Mouse (Mus musculus): ENCODE data around the gene Fam160a2. TPM values are rescaled to one million over a fixed set of nuclear protein-coding genes. Genes with fewer than 3 reads are reported as not detected.
A peak's percentile ranks its signal among the peaks of the same experiment; 100 is the strongest.
"Not testable (repeated sequence)": the region's sequence is repeated elsewhere in the genome, so short reads cannot be mapped to it uniquely, and the experiment has no call there.

The Fam160a2 gene
- polyA plus RNA-seq, 1 experiment from 2014 or later = 30.4 TPM

GRCm38 (mm10) chr7:105372912-105373311 is 26.9 kb downstream of the Fam160a2 start:
- ATAC-seq (ENCODE audit: low FRiP score) (no peak), DNase-seq (ENCODE audit: low spot score, missing footprints) (peak; percentile 56)
- H3K27ac ChIP-seq (ENCODE audit: low read depth, low read length) = no peak overlapping the region
- no peaks in the 10 kb centered on the region for H3K9me3 ChIP-seq (ENCODE audit: control insufficient read depth, low read length)
- 81% methylated on average over 1 of the region's 1 CpGs for WGBS
- no peak overlapping the region for H3K4me3 ChIP-seq (ENCODE audit: low read depth, low read length)
- peaks cover 5% of the 10 kb centered on the region; the same call in 1 of the 2 replicates for H3K36me3 ChIP-seq (ENCODE audit: control insufficient read depth, insufficient read depth, low read length)
- H3K4me1 ChIP-seq (ENCODE audit: control insufficient read depth, insufficient read depth, low read length) = no peaks in the 10 kb centered on the region
- H3K4me2 ChIP-seq = no peak overlapping the region
- no peak overlapping the region for H3K9ac ChIP-seq (ENCODE audit: low read length)
- no peaks in the 10 kb centered on the region for H3K27me3 ChIP-seq (ENCODE audit: control insufficient read depth, insufficient read depth, low read length)

GRCm38 (mm10) chr7:105368521-105368920 is 31.3 kb downstream of the Fam160a2 start:
- no peaks in the 10 kb centered on the region; the same call in 1 of the 2 replicates for H3K36me3 ChIP-seq (ENCODE audit: control insufficient read depth, insufficient read depth, low read length)
- no peaks in the 10 kb centered on the region for H3K9me3 ChIP-seq (ENCODE audit: control insufficient read depth, low read length)
- DNase-seq (ENCODE audit: low spot score, missing footprints) (peak; percentile 78), ATAC-seq (ENCODE audit: low FRiP score) (0 out of 2 replicates have a peak, but pooled peaks have one; percentile 27)
- no peak overlapping the region for H3K4me3 ChIP-seq (ENCODE audit: low read depth, low read length)
- no peak overlapping the region for H3K4me2 ChIP-seq
- no peaks in the 10 kb centered on the region for H3K27me3 ChIP-seq (ENCODE audit: control insufficient read depth, insufficient read depth, low read length)
- 96% methylated on average over 4 of the region's 4 CpGs for WGBS
- no peaks in the 10 kb centered on the region for H3K4me1 ChIP-seq (ENCODE audit: control insufficient read depth, insufficient read depth, low read length)
- H3K9ac ChIP-seq (ENCODE audit: low read length) = no peak overlapping the region
- H3K27ac ChIP-seq (ENCODE audit: low read depth, low read length) = no peak overlapping the region

GRCm38 (mm10) chr7:105367930-105368329 is 31.9 kb downstream of the Fam160a2 start, which contains the start of gene Olfr692:
Gene Olfr692 (plus strand): TSS chr7:105368230.
- Histone ChIP-seq H3K4me3 (ENCODE audit: low read depth, low read length) (no peak within 1 kb of the TSS), H3K27me3 (ENCODE audit: control insufficient read depth, insufficient read depth, low read length) (no peaks in the 10 kb centered on the region), H3K9me3 (ENCODE audit: control insufficient read depth, low read length) (no peaks in the 10 kb centered on the region), H3K36me3 (ENCODE audit: control insufficient read depth, insufficient read depth, low read length) (no peaks in the 10 kb centered on the region; the same call in 1 of the 2 replicates), H3K4me2 (no peak within 1 kb of the TSS), H3K4me1 (ENCODE audit: control insufficient read depth, insufficient read depth, low read length) (no peaks in the 10 kb centered on the region), H3K27ac (ENCODE audit: low read depth, low read length) (no peak within 1 kb of the TSS), H3K9ac (ENCODE audit: low read length) (no peak within 1 kb of the TSS)
- DNase-seq (ENCODE audit: low spot score, missing footprints) = no peak
- WGBS = 97% methylated on average over 1 of the region's 1 CpGs
- ATAC-seq (ENCODE audit: low FRiP score) = no peak

GRCm38 (mm10) chr7:105367268-105367667 is 32.6 kb downstream of the Fam160a2 start:
- no peaks in the 10 kb centered on the region for H3K4me1 ChIP-seq (ENCODE audit: control insufficient read depth, insufficient read depth, low read length)

GRCm38 (mm10) chr7:105361713-105362112 is 38.1 kb downstream of the Fam160a2 start:
- Histone ChIP-seq H3K36me3 (ENCODE audit: control insufficient read depth, insufficient read depth, low read length) (no peaks in the 10 kb centered on the region), H3K9me3 (ENCODE audit: control insufficient read depth, low read length) (no peaks in the 10 kb centered on the region), H3K9ac (ENCODE audit: low read length) (no peak overlapping the region), H3K4me1 (ENCODE audit: control insufficient read depth, insufficient read depth, low read length) (no peaks in the 10 kb centered on the region), H3K4me2 (no peak overlapping the region), H3K27me3 (ENCODE audit: control insufficient read depth, insufficient read depth, low read length) (no peaks in the 10 kb centered on the region), H3K4me3 (ENCODE audit: low read depth, low read length) (no peak overlapping the region), H3K27ac (ENCODE audit: low read depth, low read length) (no peak overlapping the region)
- WGBS = 88% methylated on average over 2 of the region's 2 CpGs
- no peak for DNase-seq (ENCODE audit: low spot score, missing footprints)
- no peak for ATAC-seq (ENCODE audit: low FRiP score)

More at GRCm38 (mm10) chr7:105367268-105367667, 32.6 kb downstream of the Fam160a2 start:
- DNase-seq (ENCODE audit: low spot score, missing footprints) = peak; percentile 33
- Histone ChIP-seq H3K9ac (ENCODE audit: low read length) (no peak overlapping the region), H3K4me2 (no peak overlapping the region), H3K36me3 (ENCODE audit: control insufficient read depth, insufficient read depth, low read length) (no peaks in the 10 kb centered on the region; the same call in 1 of the 2 replicates), H3K4me3 (ENCODE audit: low read depth, low read length) (no peak overlapping the region), H3K27ac (ENCODE audit: low read depth, low read length) (no peak overlapping the region), H3K9me3 (ENCODE audit: control insufficient read depth, low read length) (no peaks in the 10 kb centered on the region), H3K27me3 (ENCODE audit: control insufficient read depth, insufficient read depth, low read length) (no peaks in the 10 kb centered on the region)
- WGBS = 93% methylated on average over 5 of the region's 5 CpGs
- no peak for ATAC-seq (ENCODE audit: low FRiP score)

- not testable (repeated sequence) for H3K4me1 ChIP-seq (ENCODE audit: control insufficient read depth, insufficient read depth, low read length); H3K4me3 ChIP-seq (ENCODE audit: low read depth, low read length); H3K36me3 ChIP-seq (ENCODE audit: control insufficient read depth, insufficient read depth, low read length); H3K9me3 ChIP-seq (ENCODE audit: control insufficient read depth, low read length); DNase-seq (ENCODE audit: low spot score, missing footprints); H3K27ac ChIP-seq (ENCODE audit: low read depth, low read length); H3K4me2 ChIP-seq; H3K9ac ChIP-seq (ENCODE audit: low read length); H3K27me3 ChIP-seq (ENCODE audit: control insufficient read depth, insufficient read depth, low read length)
- ATAC-seq (ENCODE audit: low FRiP score) = peak; percentile 93
- WGBS = 91% methylated on average over 1 of the region's 2 CpGs
Observed at GRCm38 (mm10) chr7:105356487-105356886, 43.4 kb downstream of the Fam160a2 start.

GRCm38 (mm10) chr7:105356064-105356463 is 43.8 kb downstream of the Fam160a2 start:
- ATAC-seq (ENCODE audit: low FRiP score) = peak; percentile 70
- H3K27ac ChIP-seq (ENCODE audit: low read depth, low read length); H3K4me2 ChIP-seq; H3K9me3 ChIP-seq (ENCODE audit: control insufficient read depth, low read length); DNase-seq (ENCODE audit: low spot score, missing footprints); H3K4me1 ChIP-seq (ENCODE audit: control insufficient read depth, insufficient read depth, low read length); H3K4me3 ChIP-seq (ENCODE audit: low read depth, low read length); H3K9ac ChIP-seq (ENCODE audit: low read length); H3K36me3 ChIP-seq (ENCODE audit: control insufficient read depth, insufficient read depth, low read length); H3K27me3 ChIP-seq (ENCODE audit: control insufficient read depth, insufficient read depth, low read length): not testable (repeated sequence)
- no CpG with 5 or more reads among the region's 5 CpGs for WGBS

- 88% methylated on average over 2 of the region's 2 CpGs for WGBS
- ATAC-seq (ENCODE audit: low FRiP score) (no peak), DNase-seq (ENCODE audit: low spot score, missing footprints) (no peak)
Observed at GRCm38 (mm10) chr7:105342752-105343151, 57.1 kb downstream of the Fam160a2 start.

GRCm38 (mm10) chr7:105342170-105342569 is 57.7 kb downstream of the Fam160a2 start, which contains the start of gene Olfr691:
Gene Olfr691 (minus strand): TSS chr7:105342270.
- 57% methylated on average over 1 of the region's 1 CpGs for WGBS

More at GRCm38 (mm10) chr7:105342752-105343151, 57.1 kb downstream of the Fam160a2 start:
- H3K4me1 ChIP-seq (ENCODE audit: control insufficient read depth, insufficient read depth, low read length) = no peaks in the 10 kb centered on the region
- H3K36me3 ChIP-seq (ENCODE audit: control insufficient read depth, insufficient read depth, low read length) = no peaks in the 10 kb centered on the region
- H3K27me3 ChIP-seq (ENCODE audit: control insufficient read depth, insufficient read depth, low read length) = no peaks in the 10 kb centered on the region
- no peak overlapping the region for H3K9ac ChIP-seq (ENCODE audit: low read length)
- no peak overlapping the region for H3K4me3 ChIP-seq (ENCODE audit: low read depth, low read length)
- H3K9me3 ChIP-seq (ENCODE audit: control insufficient read depth, low read length) = no peaks in the 10 kb centered on the region
- H3K4me2 ChIP-seq = no peak overlapping the region
- H3K27ac ChIP-seq (ENCODE audit: low read depth, low read length) = no peak overlapping the region

More at GRCm38 (mm10) chr7:105342170-105342569, 57.7 kb downstream of the Fam160a2 start, which contains the start of gene Olfr691:
- no peak for DNase-seq (ENCODE audit: low spot score, missing footprints)
- H3K4me1 ChIP-seq (ENCODE audit: control insufficient read depth, insufficient read depth, low read length) = no peaks in the 10 kb centered on the region
- H3K9me3 ChIP-seq (ENCODE audit: control insufficient read depth, low read length) = no peaks in the 10 kb centered on the region
- H3K36me3 ChIP-seq (ENCODE audit: control insufficient read depth, insufficient read depth, low read length) = no peaks in the 10 kb centered on the region
- no peak within 1 kb of the TSS for H3K27ac ChIP-seq (ENCODE audit: low read depth, low read length)
- ATAC-seq (ENCODE audit: low FRiP score) = no peak
- no peaks in the 10 kb centered on the region for H3K27me3 ChIP-seq (ENCODE audit: control insufficient read depth, insufficient read depth, low read length)
- no peak within 1 kb of the TSS for H3K4me2 ChIP-seq
- no peak within 1 kb of the TSS for H3K9ac ChIP-seq (ENCODE audit: low read length)
- H3K4me3 ChIP-seq (ENCODE audit: low read depth, low read length) = no peak within 1 kb of the TSS

All from midbrain, embryonic 11.5 days (tissue).